Mouse (Mus musculus): Measurements from ENCODE around the gene Hes1.

- TF ChIP-seq TAL1 (IDR thresholded peaks at IDR 0.05; ENCODE audit: low read length) (no peak), GATA1 (IDR thresholded peaks at IDR 0.05; ENCODE audit: low read length) (no peak)
Measured at GRCm38 (mm10) chr16:30104363-30104762, 40.2 kb downstream of the Hes1 start.

All from erythroblast, embryonic 14.5 days (primary cell).